Mouse (Mus musculus): Measurements from ENCODE around the gene Timp1. TPM values are rescaled to one million over a fixed set of nuclear protein-coding genes. Genes with fewer than 3 reads are reported as not detected.

The Timp1 gene
- not detected for total RNA-seq (2021)
- long read RNA-seq, experiment 1 = 0 reads
- long read RNA-seq, experiment 2 = 0 reads

- Histone ChIP-seq H3K4me3 (no peak within 1 kb of the TSS), H3K27ac (0 out of 2 replicates have a peak within 1 kb of the TSS, but pooled peaks have one; percentile 32)
- no peak for TF ChIP-seq CTCF (conservative IDR thresholded peaks at IDR 0.05)
- no peak for DNase-seq (ENCODE audit: low spot score in 2 of 2)
Measured at GRCm38 (mm10) chrX:20869962-20870513, at the start of gene Timp1. TSS of gene Timp1 (plus strand) at chrX:20870166.

- Histone ChIP-seq H3K27ac (peak overlapping the region; percentile 59; the same call in 1 of the 2 replicates), H3K4me3 (no peak overlapping the region; the same call in 1 of the 2 replicates)
- DNase-seq (ENCODE audit: low spot score in 2 of 2) = peak; percentile 55 to 77
- TF ChIP-seq CTCF (conservative IDR thresholded peaks at IDR 0.05) = peak; percentile 75
Measured at GRCm38 (mm10) chrX:20828934-20829333, 41.0 kb upstream of the Timp1 start.

- TF ChIP-seq CTCF (conservative IDR thresholded peaks at IDR 0.05) = no peak
- no peak for DNase-seq (ENCODE audit: low spot score in 2 of 2)
- Histone ChIP-seq H3K27ac (no peak overlapping the region), H3K4me3 (no peak overlapping the region)
Measured at GRCm38 (mm10) chrX:20847232-20847631, 22.7 kb upstream of the Timp1 start.

DNA sequence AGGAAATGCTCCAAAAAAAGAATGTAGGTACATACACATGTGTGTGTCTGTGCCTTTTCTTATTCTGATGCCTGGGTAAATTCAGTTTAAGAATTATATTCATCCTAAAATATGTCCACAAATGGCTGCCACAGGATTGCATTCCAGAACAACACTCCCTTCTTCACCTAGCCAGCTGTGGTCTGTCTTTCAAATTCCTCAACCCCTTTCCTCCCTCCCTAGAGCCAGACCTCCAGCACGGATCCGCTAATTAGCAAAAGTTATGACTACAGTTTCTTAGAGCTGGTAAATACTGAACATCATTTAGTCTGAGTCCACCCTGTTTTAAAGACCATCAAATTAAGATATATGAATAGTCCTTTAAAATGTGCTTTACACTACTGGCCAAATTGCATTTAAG, 22.1 kb upstream of the Timp1 start:
- no peak for DNase-seq (ENCODE audit: low spot score in 2 of 2)
- Histone ChIP-seq H3K27ac (peak overlapping the region; percentile 87), H3K4me3 (peak overlapping the region; percentile 49)
- TF ChIP-seq CTCF (conservative IDR thresholded peaks at IDR 0.05) = no peak

DNA sequence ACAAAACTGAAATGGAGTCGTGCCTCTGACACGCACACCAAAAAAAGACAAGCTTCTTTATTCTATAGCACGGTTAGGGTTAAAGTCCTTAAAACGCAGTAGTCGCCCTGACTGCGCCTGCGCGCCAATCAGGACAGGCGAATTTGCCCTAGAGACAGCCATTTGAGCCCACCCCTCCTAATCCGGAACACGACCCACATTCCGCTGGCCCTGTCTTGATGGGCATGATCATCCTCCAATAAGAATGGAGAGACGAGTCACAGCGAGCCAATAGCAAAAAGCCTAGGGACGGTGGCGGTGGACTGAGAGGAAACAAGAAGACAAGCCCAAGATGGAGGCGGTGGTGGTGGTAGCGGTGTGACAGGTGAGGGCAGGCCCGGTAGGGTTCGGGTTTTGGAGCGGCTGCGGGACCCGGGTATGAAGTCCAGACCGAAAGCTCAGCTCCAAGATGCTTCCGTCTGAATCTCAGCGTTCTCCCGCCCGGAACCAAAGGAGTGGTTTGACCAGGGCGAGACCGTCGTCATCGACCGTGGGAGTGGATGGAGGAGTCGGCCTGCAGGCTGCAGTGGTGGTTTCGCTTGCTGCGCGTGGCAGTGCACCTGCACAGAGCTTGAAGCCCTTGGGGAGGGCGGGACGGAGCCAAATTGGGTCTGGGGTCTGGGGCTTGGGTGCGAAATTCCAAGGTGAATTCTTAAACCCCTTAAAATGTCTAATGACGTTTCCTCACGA, 21.5 kb upstream of the Timp1 start:
- peak overlapping the region; percentile 75 for H3K4me3 ChIP-seq
- no peak for TF ChIP-seq CTCF (conservative IDR thresholded peaks at IDR 0.05)
- peak overlapping the region; percentile 96 for H3K27ac ChIP-seq

GRCm38 (mm10) chrX:20853794-20854193, 16.2 kb upstream of the Timp1 start:
- no peak overlapping the region for H3K4me3 ChIP-seq
- no peak for TF ChIP-seq CTCF (conservative IDR thresholded peaks at IDR 0.05)
- H3K27ac ChIP-seq = no peak overlapping the region
- no peak for DNase-seq (ENCODE audit: low spot score in 2 of 2)

More for the DNA sequence above, 21.5 kb upstream of the Timp1 start:
- DNase-seq (ENCODE audit: low spot score in 2 of 2) = peak; percentile 88 to 95

DNA sequence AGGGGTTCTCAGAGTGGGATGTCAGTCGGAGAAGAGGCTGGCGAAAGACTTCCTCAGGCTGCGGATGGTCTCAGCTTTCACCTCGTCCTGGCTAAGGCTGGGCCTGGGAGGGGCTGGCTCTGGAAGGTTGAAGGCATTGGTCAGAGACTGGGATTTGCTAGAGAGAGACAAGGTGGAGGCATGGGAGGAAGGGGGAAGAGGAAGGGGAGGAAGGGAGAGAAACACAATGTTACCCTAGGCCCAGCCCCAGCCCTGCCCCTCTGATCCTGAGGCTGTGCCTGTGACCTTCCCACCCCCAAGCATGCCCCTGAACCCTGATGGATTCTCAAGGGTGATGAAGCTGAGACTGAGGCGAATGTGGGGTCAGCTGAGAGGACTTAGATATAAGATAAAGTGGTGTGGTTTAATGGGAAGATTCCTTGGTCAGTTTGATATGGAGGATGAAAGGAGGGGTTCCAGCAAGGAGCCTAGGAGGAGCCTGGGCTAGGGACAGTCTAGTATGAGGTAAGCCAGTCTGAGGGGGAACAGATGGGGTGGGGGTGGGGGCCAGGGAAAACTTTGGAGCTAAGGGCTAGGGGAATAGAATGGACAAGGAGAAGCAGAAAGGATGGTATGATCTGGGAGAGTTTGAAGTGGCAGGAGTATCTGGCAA, 8.4 kb upstream of the Timp1 start:
- no peak for DNase-seq (ENCODE audit: low spot score in 2 of 2)
- TF ChIP-seq CTCF (conservative IDR thresholded peaks at IDR 0.05) = no peak
- no peak overlapping the region for H3K4me3 ChIP-seq
- H3K27ac ChIP-seq = no peak overlapping the region; the same call in 1 of the 2 replicates

GRCm38 (mm10) chrX:20862105-20863065, 7.6 kb upstream of the Timp1 start:
- no peak overlapping the region for H3K4me3 ChIP-seq
- TF ChIP-seq CTCF (conservative IDR thresholded peaks at IDR 0.05) = no peak
- H3K27ac ChIP-seq = peak overlapping the region; percentile 59
- no peak for DNase-seq (ENCODE audit: low spot score in 2 of 2)

DNA sequence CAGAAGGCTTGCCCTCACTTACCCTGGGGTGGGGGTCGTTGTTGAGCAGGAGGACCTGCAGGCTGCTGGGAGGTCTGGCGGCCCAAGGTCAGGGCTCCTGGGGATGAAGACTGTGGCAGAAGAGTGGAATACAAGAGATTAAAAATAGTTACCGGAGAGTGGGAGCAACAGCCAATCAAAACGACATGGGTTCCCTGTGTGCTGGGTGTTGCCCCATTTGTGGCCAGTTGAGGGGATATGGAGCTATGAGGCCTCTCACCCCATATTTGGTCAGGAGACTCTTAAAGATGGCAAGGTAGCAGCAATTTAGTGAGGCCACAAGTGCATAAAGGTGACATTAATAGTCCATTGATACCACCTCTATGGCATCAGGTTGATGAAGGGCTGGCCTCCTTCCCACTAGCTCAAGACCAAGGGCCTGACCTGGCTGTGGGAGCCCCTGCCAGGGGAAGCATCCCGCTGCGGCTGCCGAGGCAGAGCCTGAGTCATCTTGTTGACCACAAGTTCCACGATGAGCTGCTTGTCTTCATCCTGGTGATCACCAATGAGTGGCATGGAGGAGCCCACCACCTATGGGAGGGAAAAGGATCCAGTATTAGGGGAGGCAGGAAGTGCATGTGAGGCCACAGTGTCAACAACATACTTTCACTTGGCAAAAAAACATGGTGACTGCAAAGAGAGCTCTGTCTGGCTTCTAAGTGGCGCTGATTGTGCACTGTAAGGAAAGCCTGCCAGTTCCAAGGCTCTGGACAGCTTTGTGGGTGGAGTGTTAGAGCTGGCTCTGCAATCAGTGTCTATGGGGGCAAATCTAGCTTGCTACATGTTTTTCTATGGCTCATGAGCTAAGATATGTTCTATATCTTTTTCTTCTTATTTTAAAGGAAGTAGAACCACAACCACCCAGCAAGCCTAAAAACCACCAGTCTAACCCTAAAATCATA, 6.5 kb upstream of the Timp1 start:
- TF ChIP-seq CTCF (conservative IDR thresholded peaks at IDR 0.05) = no peak
- Histone ChIP-seq H3K27ac (peak overlapping the region; percentile 59; the same call in 1 of the 2 replicates), H3K4me3 (no peak overlapping the region)
- no peak for DNase-seq (ENCODE audit: low spot score in 2 of 2)

DNA sequence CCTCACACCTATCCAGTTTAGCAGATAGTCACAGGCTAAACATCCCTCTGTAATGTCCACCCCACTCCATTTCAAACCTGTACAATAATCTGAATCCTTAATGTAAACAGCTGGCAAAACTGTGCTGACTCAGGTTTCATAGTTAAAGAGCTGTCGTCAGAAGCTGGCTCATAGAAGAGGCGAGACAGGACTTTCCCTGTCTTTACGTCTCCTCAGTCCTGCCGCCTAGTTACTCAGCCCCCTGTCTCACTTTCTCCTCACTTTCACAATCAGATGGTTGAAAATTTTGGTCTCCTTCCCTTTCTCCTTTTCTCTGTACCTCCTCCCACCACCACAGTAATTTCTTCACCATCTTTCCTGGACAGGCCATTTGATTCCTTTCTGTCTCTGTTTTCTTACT, 1.9 kb upstream of the Timp1 start:
- TF ChIP-seq CTCF (conservative IDR thresholded peaks at IDR 0.05) = no peak
- H3K4me3 ChIP-seq = no peak overlapping the region
- DNase-seq (ENCODE audit: low spot score in 2 of 2) = no peak
- H3K27ac ChIP-seq = peak overlapping the region; percentile 39; the same call in 1 of the 2 replicates

GRCm38 (mm10) chrX:20869203-20869602, 763 bp upstream of the Timp1 start:
- no peak overlapping the region for H3K27ac ChIP-seq
- TF ChIP-seq CTCF (conservative IDR thresholded peaks at IDR 0.05) = no peak
- DNase-seq (ENCODE audit: low spot score in 2 of 2) = no peak
- H3K4me3 ChIP-seq = no peak overlapping the region

Measured in layer of hippocampus, adult 2 months (tissue).